Mouse (Mus musculus): ENCODE data around the gene Adgrl2. TPM values are rescaled to one million over a fixed set of nuclear protein-coding genes. Genes with fewer than 3 reads are reported as not detected.

Gene Adgrl2
- polyA plus RNA-seq, 1 experiment from 2014 or later = 124 TPM

- 89% methylated on average over 5 of the region's 5 CpGs for WGBS
- Histone ChIP-seq H3K4me3 (ENCODE audit: low read depth, low read length) (no peak overlapping the region), H3K4me2 (no peak overlapping the region), H3K9ac (ENCODE audit: low read length) (no peak overlapping the region), H3K27ac (ENCODE audit: low read depth, low read length) (no peak overlapping the region), H3K4me1 (ENCODE audit: control insufficient read depth, insufficient read depth, low read length) (peaks cover 21% of the 10 kb centered on the region), H3K36me3 (ENCODE audit: control insufficient read depth, insufficient read depth, low read length) (no peaks in the 10 kb centered on the region), H3K9me3 (ENCODE audit: control insufficient read depth, low read length) (no peaks in the 10 kb centered on the region), H3K27me3 (ENCODE audit: control insufficient read depth, insufficient read depth, low read length) (no peaks in the 10 kb centered on the region)
- ATAC-seq (ENCODE audit: low FRiP score) (no peak), DNase-seq (ENCODE audit: low spot score, missing footprints) (no peak)
Observed at GRCm38 (mm10) chr3:148918425-148918824, 71.9 kb downstream of the Adgrl2 start.

GRCm38 (mm10) chr3:148917837-148918236 lies 72.5 kb downstream of the Adgrl2 start:
- DNase-seq (ENCODE audit: low spot score, missing footprints) (no peak), ATAC-seq (ENCODE audit: low FRiP score) (no peak)
- H3K27ac ChIP-seq (ENCODE audit: low read depth, low read length) = no peak overlapping the region
- no peaks in the 10 kb centered on the region for H3K9me3 ChIP-seq (ENCODE audit: control insufficient read depth, low read length)
- H3K4me3 ChIP-seq (ENCODE audit: low read depth, low read length) = no peak overlapping the region
- H3K4me2 ChIP-seq = no peak overlapping the region
- H3K4me1 ChIP-seq (ENCODE audit: control insufficient read depth, insufficient read depth, low read length) = peaks cover 19% of the 10 kb centered on the region
- H3K36me3 ChIP-seq (ENCODE audit: control insufficient read depth, insufficient read depth, low read length) = no peaks in the 10 kb centered on the region
- no peak overlapping the region for H3K9ac ChIP-seq (ENCODE audit: low read length)
- 89% methylated on average over 7 of the region's 7 CpGs for WGBS
- no peaks in the 10 kb centered on the region for H3K27me3 ChIP-seq (ENCODE audit: control insufficient read depth, insufficient read depth, low read length)

GRCm38 (mm10) chr3:148916226-148916625 lies 74.1 kb downstream of the Adgrl2 start:
- no peak for ATAC-seq (ENCODE audit: low FRiP score)
- WGBS = 59% methylated on average over 5 of the region's 5 CpGs

GRCm38 (mm10) chr3:148912944-148913684 lies 77.2 kb downstream of the Adgrl2 start:
- Histone ChIP-seq H3K9ac (ENCODE audit: low read length) (no peak overlapping the region), H3K9me3 (ENCODE audit: control insufficient read depth, low read length) (no peaks in the 10 kb centered on the region), H3K36me3 (ENCODE audit: control insufficient read depth, insufficient read depth, low read length) (no peaks in the 10 kb centered on the region), H3K27ac (ENCODE audit: low read depth, low read length) (no peak overlapping the region), H3K4me2 (no peak overlapping the region), H3K27me3 (ENCODE audit: control insufficient read depth, insufficient read depth, low read length) (no peaks in the 10 kb centered on the region), H3K4me1 (ENCODE audit: control insufficient read depth, insufficient read depth, low read length) (peaks cover 7% of the 10 kb centered on the region), H3K4me3 (ENCODE audit: low read depth, low read length) (no peak overlapping the region)
- ATAC-seq (ENCODE audit: low FRiP score) (0 out of 2 replicates have a peak, but pooled peaks have one; percentile 33), DNase-seq (ENCODE audit: low spot score, missing footprints) (no peak)
- WGBS = 79% methylated on average over 14 of the region's 14 CpGs

More at GRCm38 (mm10) chr3:148916226-148916625, 74.1 kb downstream of the Adgrl2 start:
- no peaks in the 10 kb centered on the region for H3K36me3 ChIP-seq (ENCODE audit: control insufficient read depth, insufficient read depth, low read length)
- no peak overlapping the region for H3K9ac ChIP-seq (ENCODE audit: low read length)
- no peak overlapping the region for H3K27ac ChIP-seq (ENCODE audit: low read depth, low read length)
- no peak overlapping the region for H3K4me2 ChIP-seq
- H3K4me1 ChIP-seq (ENCODE audit: control insufficient read depth, insufficient read depth, low read length) = peaks cover 10% of the 10 kb centered on the region
- H3K27me3 ChIP-seq (ENCODE audit: control insufficient read depth, insufficient read depth, low read length) = no peaks in the 10 kb centered on the region
- no peak overlapping the region for H3K4me3 ChIP-seq (ENCODE audit: low read depth, low read length)
- no peak for DNase-seq (ENCODE audit: low spot score, missing footprints)
- no peaks in the 10 kb centered on the region for H3K9me3 ChIP-seq (ENCODE audit: control insufficient read depth, low read length)

- H3K36me3 ChIP-seq (ENCODE audit: control insufficient read depth, insufficient read depth, low read length) = no peaks in the 10 kb centered on the region
- no peak for ATAC-seq (ENCODE audit: low FRiP score)
- H3K27ac ChIP-seq (ENCODE audit: low read depth, low read length) = no peak overlapping the region
- no peaks in the 10 kb centered on the region for H3K27me3 ChIP-seq (ENCODE audit: control insufficient read depth, insufficient read depth, low read length)
- H3K9me3 ChIP-seq (ENCODE audit: control insufficient read depth, low read length) = no peaks in the 10 kb centered on the region
- 89% methylated on average over 6 of the region's 6 CpGs for WGBS
- DNase-seq (ENCODE audit: low spot score, missing footprints) = no peak
- H3K4me2 ChIP-seq = no peak overlapping the region
- no peak overlapping the region for H3K4me3 ChIP-seq (ENCODE audit: low read depth, low read length)
- peaks cover 7% of the 10 kb centered on the region for H3K4me1 ChIP-seq (ENCODE audit: control insufficient read depth, insufficient read depth, low read length)
- no peak overlapping the region for H3K9ac ChIP-seq (ENCODE audit: low read length)
Observed at GRCm38 (mm10) chr3:148912536-148912935, 77.8 kb downstream of the Adgrl2 start.

GRCm38 (mm10) chr3:148907873-148908272 lies 82.5 kb downstream of the Adgrl2 start:
- 79% methylated on average over 3 of the region's 3 CpGs for WGBS
- no peak overlapping the region for H3K9ac ChIP-seq (ENCODE audit: low read length)

GRCm38 (mm10) chr3:148907024-148907778 lies 83.2 kb downstream of the Adgrl2 start:
- Histone ChIP-seq H3K4me1 (ENCODE audit: control insufficient read depth, insufficient read depth, low read length) (no peaks in the 10 kb centered on the region; the same call in 1 of the 2 replicates), H3K9me3 (ENCODE audit: control insufficient read depth, low read length) (no peaks in the 10 kb centered on the region), H3K36me3 (ENCODE audit: control insufficient read depth, insufficient read depth, low read length) (no peaks in the 10 kb centered on the region), H3K27ac (ENCODE audit: low read depth, low read length) (no peak overlapping the region), H3K9ac (ENCODE audit: low read length) (no peak overlapping the region), H3K4me3 (ENCODE audit: low read depth, low read length) (no peak overlapping the region), H3K4me2 (no peak overlapping the region), H3K27me3 (ENCODE audit: control insufficient read depth, insufficient read depth, low read length) (no peaks in the 10 kb centered on the region)
- 78% methylated on average over 6 of the region's 6 CpGs for WGBS
- ATAC-seq (ENCODE audit: low FRiP score) (no peak), DNase-seq (ENCODE audit: low spot score, missing footprints) (no peak)

More at GRCm38 (mm10) chr3:148907873-148908272, 82.5 kb downstream of the Adgrl2 start:
- DNase-seq (ENCODE audit: low spot score, missing footprints) (no peak), ATAC-seq (ENCODE audit: low FRiP score) (no peak)
- no peak overlapping the region for H3K4me2 ChIP-seq
- H3K27ac ChIP-seq (ENCODE audit: low read depth, low read length) = no peak overlapping the region
- no peaks in the 10 kb centered on the region for H3K36me3 ChIP-seq (ENCODE audit: control insufficient read depth, insufficient read depth, low read length)
- no peaks in the 10 kb centered on the region; the same call in 1 of the 2 replicates for H3K4me1 ChIP-seq (ENCODE audit: control insufficient read depth, insufficient read depth, low read length)
- no peak overlapping the region for H3K4me3 ChIP-seq (ENCODE audit: low read depth, low read length)
- H3K9me3 ChIP-seq (ENCODE audit: control insufficient read depth, low read length) = no peaks in the 10 kb centered on the region
- H3K27me3 ChIP-seq (ENCODE audit: control insufficient read depth, insufficient read depth, low read length) = no peaks in the 10 kb centered on the region

GRCm38 (mm10) chr3:148905906-148906779 lies 84.2 kb downstream of the Adgrl2 start:
- H3K36me3 ChIP-seq (ENCODE audit: control insufficient read depth, insufficient read depth, low read length) = no peaks in the 10 kb centered on the region
- H3K9ac ChIP-seq (ENCODE audit: low read length) = no peak overlapping the region
- H3K4me1 ChIP-seq (ENCODE audit: control insufficient read depth, insufficient read depth, low read length) = no peaks in the 10 kb centered on the region; the same call in 1 of the 2 replicates
- H3K27ac ChIP-seq (ENCODE audit: low read depth, low read length) = no peak overlapping the region
- no peak overlapping the region for H3K4me3 ChIP-seq (ENCODE audit: low read depth, low read length)
- no peaks in the 10 kb centered on the region for H3K27me3 ChIP-seq (ENCODE audit: control insufficient read depth, insufficient read depth, low read length)
- DNase-seq (ENCODE audit: low spot score, missing footprints) (no peak), ATAC-seq (ENCODE audit: low FRiP score) (no peak)
- no peak overlapping the region for H3K4me2 ChIP-seq
- WGBS = 81% methylated on average over 13 of the region's 13 CpGs
- no peaks in the 10 kb centered on the region for H3K9me3 ChIP-seq (ENCODE audit: control insufficient read depth, low read length)

Data from midbrain, embryonic 11.5 days (tissue).